Mouse (Mus musculus): Measurements from ENCODE around the gene Xrcc1. TPM values are rescaled to one million over a fixed set of nuclear protein-coding genes. Genes with fewer than 3 reads are reported as not detected.

Gene Xrcc1
- polyA plus RNA-seq (2015; fragmentation: Illumina TruSeq; extraction: RNeasy Lipid Tissue Mini Kit (QIAGEN cat#74804); ENCODE audit: low read depth, low replicate concordance), result 29.4 TPM

GRCm38 (mm10) chr7:24546068-24546614 lies at the start of gene Xrcc1, which contains the start of gene Pinlyp:
Xrcc1 (plus strand) TSS chr7:24546289.
Pinlyp (minus strand) TSS chr7:24546118.

GRCm38 (mm10) chr7:24506838-24507725 lies 39.0 kb upstream of the Xrcc1 start, which contains the start of gene Zfp428:
Zfp428 (plus strand) TSS chr7:24507006.

GRCm38 (mm10) chr7:24512355-24512754 lies 33.7 kb upstream of the Xrcc1 start, which contains the start of gene AC161166.1:
AC161166.1 (minus strand) TSS chr7:24512455.

GRCm38 (mm10) chr7:24530062-24530931 lies 15.8 kb upstream of the Xrcc1 start, which contains the start of gene Irgq:
Irgq (plus strand) TSS chr7:24530689.

GRCm38 (mm10) chr7:24587330-24588105 lies 41.4 kb downstream of the Xrcc1 start, which contains the start of the genes Ethe1 and Zfp575:
Ethe1 (plus strand) TSS chr7:24587543.
Zfp575 (minus strand) TSS chr7:24587641.

GRCm38 (mm10) chr7:24610144-24610878 lies 64.2 kb downstream of the Xrcc1 start, which contains the start of gene Phldb3:
Phldb3 (plus strand) TSS chr7:24610763.

Other genes with a start within 250 kb of the Xrcc1 start
- 22.7 TPM for gene Zfp61, start 245.1 kb upstream of the Xrcc1 start, polyA plus RNA-seq (2015; fragmentation: Illumina TruSeq; extraction: RNeasy Lipid Tissue Mini Kit (QIAGEN cat#74804); ENCODE audit: low read depth, low replicate concordance)
- 17.8 TPM for gene Zfp94, start 229.6 kb upstream of the Xrcc1 start, polyA plus RNA-seq (2015; fragmentation: Illumina TruSeq; extraction: RNeasy Lipid Tissue Mini Kit (QIAGEN cat#74804); ENCODE audit: low read depth, low replicate concordance)
- not detected for gene Tescl, start 212.4 kb upstream of the Xrcc1 start, polyA plus RNA-seq (2015; fragmentation: Illumina TruSeq; extraction: RNeasy Lipid Tissue Mini Kit (QIAGEN cat#74804); ENCODE audit: low read depth, low replicate concordance)
- not detected for gene Lypd5, start 197.1 kb upstream of the Xrcc1 start, polyA plus RNA-seq (2015; fragmentation: Illumina TruSeq; extraction: RNeasy Lipid Tissue Mini Kit (QIAGEN cat#74804); ENCODE audit: low read depth, low replicate concordance)
- gene Kcnn4, start 176.0 kb upstream of the Xrcc1 start, polyA plus RNA-seq (2015; fragmentation: Illumina TruSeq; extraction: RNeasy Lipid Tissue Mini Kit (QIAGEN cat#74804); ENCODE audit: low read depth, low replicate concordance), result not detected
- gene Smg9, start 146.7 kb upstream of the Xrcc1 start, polyA plus RNA-seq (2015; fragmentation: Illumina TruSeq; extraction: RNeasy Lipid Tissue Mini Kit (QIAGEN cat#74804); ENCODE audit: low read depth, low replicate concordance), result 32.4 TPM
- gene Irgc1, start 94.0 kb upstream of the Xrcc1 start, polyA plus RNA-seq (2015; fragmentation: Illumina TruSeq; extraction: RNeasy Lipid Tissue Mini Kit (QIAGEN cat#74804); ENCODE audit: low read depth, low replicate concordance), result not detected
- 0.91 TPM for gene Plaur, start 83.8 kb upstream of the Xrcc1 start, polyA plus RNA-seq (2015; fragmentation: Illumina TruSeq; extraction: RNeasy Lipid Tissue Mini Kit (QIAGEN cat#74804); ENCODE audit: low read depth, low replicate concordance)
- 236 TPM for gene Cadm4, start 64.3 kb upstream of the Xrcc1 start, polyA plus RNA-seq (2015; fragmentation: Illumina TruSeq; extraction: RNeasy Lipid Tissue Mini Kit (QIAGEN cat#74804); ENCODE audit: low read depth, low replicate concordance)
- 43.4 TPM for gene Zfp428, start 39.3 kb upstream of the Xrcc1 start, polyA plus RNA-seq (2015; fragmentation: Illumina TruSeq; extraction: RNeasy Lipid Tissue Mini Kit (QIAGEN cat#74804); ENCODE audit: low read depth, low replicate concordance)
- gene AC161166.1, start 33.8 kb upstream of the Xrcc1 start, polyA plus RNA-seq (2015; fragmentation: Illumina TruSeq; extraction: RNeasy Lipid Tissue Mini Kit (QIAGEN cat#74804); ENCODE audit: low read depth, low replicate concordance), result not detected
- 40.0 TPM for gene Irgq, start 15.6 kb upstream of the Xrcc1 start, polyA plus RNA-seq (2015; fragmentation: Illumina TruSeq; extraction: RNeasy Lipid Tissue Mini Kit (QIAGEN cat#74804); ENCODE audit: low read depth, low replicate concordance)
- not detected for gene Pinlyp, start 171 bp upstream of the Xrcc1 start, polyA plus RNA-seq (2015; fragmentation: Illumina TruSeq; extraction: RNeasy Lipid Tissue Mini Kit (QIAGEN cat#74804); ENCODE audit: low read depth, low replicate concordance)
- gene Ethe1, start 41.3 kb downstream of the Xrcc1 start, polyA plus RNA-seq (2015; fragmentation: Illumina TruSeq; extraction: RNeasy Lipid Tissue Mini Kit (QIAGEN cat#74804); ENCODE audit: low read depth, low replicate concordance), result 18.0 TPM
- gene Zfp575, start 41.4 kb downstream of the Xrcc1 start, polyA plus RNA-seq (2015; fragmentation: Illumina TruSeq; extraction: RNeasy Lipid Tissue Mini Kit (QIAGEN cat#74804); ENCODE audit: low read depth, low replicate concordance), result 4.9 TPM
- gene Phldb3, start 64.5 kb downstream of the Xrcc1 start, polyA plus RNA-seq (2015; fragmentation: Illumina TruSeq; extraction: RNeasy Lipid Tissue Mini Kit (QIAGEN cat#74804); ENCODE audit: low read depth, low replicate concordance), result not detected
- gene Lypd3, start 90.3 kb downstream of the Xrcc1 start, polyA plus RNA-seq (2015; fragmentation: Illumina TruSeq; extraction: RNeasy Lipid Tissue Mini Kit (QIAGEN cat#74804); ENCODE audit: low read depth, low replicate concordance), result not detected
- not detected for gene Tex101, start 130.4 kb downstream of the Xrcc1 start, polyA plus RNA-seq (2015; fragmentation: Illumina TruSeq; extraction: RNeasy Lipid Tissue Mini Kit (QIAGEN cat#74804); ENCODE audit: low read depth, low replicate concordance)
- not detected for gene BC049730, start 163.0 kb downstream of the Xrcc1 start, polyA plus RNA-seq (2015; fragmentation: Illumina TruSeq; extraction: RNeasy Lipid Tissue Mini Kit (QIAGEN cat#74804); ENCODE audit: low read depth, low replicate concordance)
- not detected for gene Gm4763, start 180.6 kb downstream of the Xrcc1 start, polyA plus RNA-seq (2015; fragmentation: Illumina TruSeq; extraction: RNeasy Lipid Tissue Mini Kit (QIAGEN cat#74804); ENCODE audit: low read depth, low replicate concordance)
- not detected for gene Cd177, start 214.0 kb downstream of the Xrcc1 start, polyA plus RNA-seq (2015; fragmentation: Illumina TruSeq; extraction: RNeasy Lipid Tissue Mini Kit (QIAGEN cat#74804); ENCODE audit: low read depth, low replicate concordance)
- not detected for gene Ceacam10, start 230.9 kb downstream of the Xrcc1 start, polyA plus RNA-seq (2015; fragmentation: Illumina TruSeq; extraction: RNeasy Lipid Tissue Mini Kit (QIAGEN cat#74804); ENCODE audit: low read depth, low replicate concordance)